Mouse (Mus musculus): ENCODE measurements around the gene Dscam. TPM values are rescaled to one million over a fixed set of nuclear protein-coding genes. Genes with fewer than 3 reads are reported as not detected.

The Dscam gene
- total RNA-seq, 2 experiments from 2014 or later = 0.02 TPM; not detected in 1

DNA sequence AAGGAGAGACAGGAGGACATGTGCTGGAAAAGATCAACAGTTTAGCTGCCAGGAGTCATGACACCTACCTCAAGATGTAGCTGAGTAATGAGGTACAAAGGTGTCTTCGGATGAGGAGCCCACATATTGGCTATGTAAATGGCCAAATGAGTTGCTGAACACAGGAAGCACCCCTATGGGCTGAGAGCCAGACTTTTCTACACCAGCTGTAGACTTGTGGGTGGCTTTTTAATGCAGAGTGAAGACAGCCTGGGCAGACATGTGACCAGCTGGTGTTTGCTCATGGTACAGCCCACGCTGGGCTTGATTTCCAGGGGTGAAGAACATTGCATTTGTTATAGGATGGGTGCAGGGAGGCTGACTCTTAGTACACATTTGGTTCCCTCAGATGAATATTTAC, 43.3 kb downstream of the Dscam start:
- no peak for DNase-seq
- intact Hi-C loops (cut with DNase I; ENCODE audit: low total_unique reads) = no loop called here

DNA sequence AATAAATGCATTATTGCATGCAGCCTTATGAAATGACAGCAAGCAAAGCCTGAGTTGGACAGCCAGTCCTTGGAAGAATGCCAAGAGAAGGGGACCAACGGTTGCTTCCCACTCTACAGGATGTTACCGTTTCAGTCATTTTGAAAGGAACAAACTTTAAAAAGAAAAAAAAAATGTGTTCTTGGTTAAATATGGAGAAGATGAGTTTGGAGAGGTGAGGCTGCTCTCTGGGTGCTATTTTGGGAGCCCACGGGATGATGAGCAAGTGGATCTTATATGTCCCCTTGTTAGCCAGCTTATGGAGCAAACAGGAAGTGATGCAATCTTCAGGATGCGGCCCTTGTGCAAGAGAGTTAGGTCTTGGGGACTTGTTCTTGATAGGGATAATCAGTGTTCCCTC, 60.5 kb downstream of the Dscam start:
- intact Hi-C loops (cut with DNase I; ENCODE audit: low total_unique reads) = no loop called here
- DNase-seq = no peak

DNA sequence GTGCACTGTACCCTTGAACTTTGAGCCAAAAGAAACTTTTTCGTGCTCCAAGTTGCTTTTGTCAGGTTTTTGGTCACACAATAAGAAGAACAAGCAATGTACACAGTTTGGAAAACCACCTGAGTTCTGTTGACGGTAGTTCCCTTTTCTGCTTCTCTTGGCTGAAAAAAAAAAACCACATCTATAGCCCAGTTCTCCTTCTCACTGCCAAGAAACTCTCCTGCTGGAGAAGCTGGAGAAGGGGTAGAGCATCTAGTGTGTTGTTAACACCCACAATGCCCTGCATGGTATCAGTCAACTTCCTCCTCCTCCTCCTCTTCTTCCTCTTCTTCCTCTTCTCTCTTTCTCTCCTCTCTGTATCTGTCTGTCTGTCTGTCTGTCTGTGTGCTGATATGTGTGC, 65.3 kb downstream of the Dscam start:
- no peak for DNase-seq
- intact Hi-C loops (cut with DNase I; ENCODE audit: low total_unique reads) = no loop called here

DNA sequence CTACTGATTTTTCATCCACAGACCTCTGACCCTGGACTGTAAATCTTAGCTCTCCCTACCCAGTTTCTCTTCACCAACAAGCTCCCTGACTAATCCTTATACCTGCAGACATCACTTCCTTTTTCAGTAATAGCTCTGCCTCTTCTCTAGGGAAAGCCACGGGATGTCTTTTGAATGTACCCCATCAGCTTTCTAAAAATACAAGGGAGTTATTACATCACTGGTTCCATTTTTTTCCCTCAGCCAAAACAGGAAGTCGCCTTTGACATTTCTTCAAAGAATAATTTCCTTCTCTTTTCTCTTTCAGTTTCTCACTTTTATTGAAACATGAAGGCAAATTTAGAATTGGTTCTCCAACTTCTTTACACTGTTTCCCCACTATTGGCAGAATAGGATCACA, 67.5 kb downstream of the Dscam start:
- intact Hi-C loops (cut with DNase I; ENCODE audit: low total_unique reads) = no loop called here

DNA sequence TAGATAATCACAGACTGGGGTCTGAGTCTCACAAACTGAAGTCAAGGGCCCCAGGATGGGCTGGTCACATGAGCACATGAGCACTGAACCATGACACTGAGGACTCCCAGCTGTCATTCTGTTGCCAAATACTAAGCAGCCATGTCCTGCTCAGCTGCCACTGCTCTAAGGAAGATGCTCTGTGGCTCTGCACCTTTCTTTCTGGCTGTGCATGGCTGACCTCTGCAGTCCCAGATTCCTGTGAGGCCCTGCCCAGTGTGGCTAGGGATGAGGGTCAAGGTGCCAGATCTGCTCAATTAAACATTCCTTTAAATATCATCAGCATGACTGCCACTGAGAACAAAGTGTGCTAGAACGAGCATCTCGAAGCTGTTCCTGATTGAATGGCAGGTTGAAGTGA, 70.5 kb downstream of the Dscam start:
- DNase-seq = no peak

More for the DNA sequence above, 67.5 kb downstream of the Dscam start:
- DNase-seq = no peak

DNA sequence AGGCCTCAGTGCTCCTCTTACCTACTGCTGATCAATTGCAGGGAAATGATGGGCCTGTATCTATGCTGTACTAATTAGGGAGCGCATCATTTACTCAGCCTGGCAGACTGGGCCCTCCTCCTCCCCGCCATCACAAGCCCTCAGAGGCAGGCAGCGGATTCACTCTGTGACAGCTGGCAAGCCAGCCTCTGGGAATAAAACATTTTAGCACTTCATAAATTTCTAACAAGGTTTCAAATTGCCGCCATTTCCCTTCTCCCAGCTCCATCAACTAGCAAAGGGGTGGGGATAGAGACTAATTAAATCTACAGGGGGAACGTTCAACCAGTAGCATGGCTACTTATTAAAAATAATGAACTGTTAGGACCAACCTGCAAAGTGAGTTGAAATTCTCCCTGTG, 72.0 kb downstream of the Dscam start:
- no peak for DNase-seq
- intact Hi-C loops (cut with DNase I; ENCODE audit: low total_unique reads) = no loop called here

More for the DNA sequence above, 70.5 kb downstream of the Dscam start:
- intact Hi-C loops (cut with DNase I; ENCODE audit: low total_unique reads) = no loop called here

DNA sequence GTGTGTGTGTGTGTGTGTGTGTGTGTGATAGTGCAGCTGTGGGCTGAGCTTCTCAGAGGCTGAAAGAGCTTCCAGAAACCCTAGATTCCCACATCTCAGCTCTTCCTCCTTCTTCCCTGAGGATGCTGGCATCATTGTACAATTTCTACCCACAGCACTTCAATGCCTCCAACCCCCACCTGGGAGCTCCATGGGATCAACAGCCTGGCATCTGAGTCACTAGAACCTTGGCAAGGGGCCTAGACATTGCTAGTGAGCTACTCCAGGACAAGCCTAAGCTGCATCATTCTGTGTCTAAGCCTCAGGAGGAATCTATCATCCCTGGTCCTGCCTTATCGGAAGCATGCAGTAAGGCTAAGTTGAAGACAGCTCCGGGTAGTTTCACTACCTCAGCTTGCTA, 73.8 kb downstream of the Dscam start:
- intact Hi-C loops (cut with DNase I; ENCODE audit: low total_unique reads) = no loop called here
- DNase-seq = no peak

DNA sequence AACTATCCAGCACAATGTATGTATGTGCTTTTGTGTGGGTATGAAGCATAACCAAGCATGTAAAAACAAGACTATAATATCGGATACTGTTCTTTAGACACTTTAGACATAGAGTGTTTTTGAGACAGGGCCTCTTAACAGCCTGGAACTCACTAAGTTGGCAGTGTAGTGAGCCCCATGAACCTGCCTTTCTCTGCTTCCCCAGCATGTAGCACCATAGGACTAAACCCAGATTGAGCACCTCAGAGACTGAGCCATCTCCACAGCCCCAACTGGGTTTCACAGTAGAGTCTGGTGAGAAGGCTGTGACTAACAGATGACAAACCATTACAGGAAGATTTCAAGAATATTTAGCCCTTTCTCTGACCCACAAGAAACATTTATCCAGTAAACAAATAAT, 75.1 kb downstream of the Dscam start:
- DNase-seq = no peak
- intact Hi-C loops (cut with DNase I; ENCODE audit: low total_unique reads) = no loop called here

DNA sequence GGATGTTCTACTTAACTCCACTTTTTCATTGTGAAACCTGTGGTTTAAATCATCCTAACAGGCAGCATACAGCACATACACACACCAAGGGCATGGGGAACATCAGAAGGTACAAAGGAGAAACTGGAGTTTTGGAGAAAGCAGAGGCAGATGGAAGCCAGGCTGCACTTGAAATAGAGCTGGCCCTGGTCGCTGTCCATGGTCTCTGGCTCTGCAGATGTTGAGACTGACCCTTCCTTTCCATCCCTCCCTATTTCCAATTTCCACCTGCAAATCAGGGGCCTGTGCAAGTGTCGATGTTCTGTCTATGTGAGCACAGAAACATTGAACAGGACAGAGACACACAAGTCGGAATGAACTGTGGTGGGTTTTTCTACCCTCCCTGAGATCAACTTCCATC, 81.2 kb downstream of the Dscam start:
- intact Hi-C loops (cut with DNase I; ENCODE audit: low total_unique reads) = no loop called here
- no peak for DNase-seq

DNA sequence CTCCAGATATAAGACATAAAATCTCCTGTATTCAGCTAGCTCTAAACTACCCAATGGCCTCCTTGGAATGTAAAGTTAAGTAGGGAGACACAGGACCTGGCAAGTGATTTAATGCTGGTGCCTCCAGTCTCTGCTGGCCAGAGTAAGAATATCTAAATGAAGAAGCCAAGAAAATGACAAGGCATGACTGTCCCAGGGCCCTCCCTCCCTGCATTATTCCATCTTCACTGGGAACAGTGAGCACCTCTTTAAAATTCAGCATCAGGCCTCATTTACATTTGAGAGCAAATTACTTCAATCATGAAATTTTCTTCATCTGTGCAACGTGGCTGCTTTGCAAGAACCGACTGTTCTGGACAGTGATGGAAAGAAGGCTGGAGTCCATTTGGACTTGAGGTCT, 86.9 kb downstream of the Dscam start:
- no peak for DNase-seq
- intact Hi-C loops (cut with DNase I; ENCODE audit: low total_unique reads) = no loop called here

DNA sequence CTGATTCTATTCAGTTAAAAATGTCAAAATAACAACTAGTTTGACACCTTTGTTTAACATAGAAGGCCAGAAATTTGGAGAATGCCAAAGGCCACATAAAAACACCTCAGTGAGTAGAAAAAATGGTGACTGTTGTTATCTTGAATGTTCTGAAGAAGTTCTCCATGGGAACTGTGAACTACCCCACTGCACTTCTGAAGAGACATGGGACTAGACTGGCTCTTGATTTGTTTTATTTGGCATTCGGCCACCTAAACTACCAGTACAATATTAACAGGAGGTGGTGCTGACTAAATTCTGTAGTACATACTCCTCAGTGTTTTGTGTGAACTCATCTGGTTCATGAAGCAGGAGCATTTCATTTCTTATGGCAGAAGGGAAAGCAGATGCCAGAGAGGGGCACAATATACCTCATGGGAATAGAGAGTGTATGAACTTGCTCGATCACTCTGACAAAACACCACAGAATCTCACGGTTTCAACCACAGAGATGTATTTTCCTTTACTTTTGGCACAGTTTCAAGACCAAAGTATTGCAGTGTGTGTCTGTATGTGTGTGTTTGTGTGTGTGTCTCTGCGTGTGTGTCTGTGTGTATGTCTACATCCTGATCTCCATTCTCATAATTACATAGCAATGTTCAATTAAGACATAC, 94.5 kb downstream of the Dscam start:
- DNase-seq = no peak
- intact Hi-C loops (cut with DNase I; ENCODE audit: low total_unique reads) = no loop called here

DNA sequence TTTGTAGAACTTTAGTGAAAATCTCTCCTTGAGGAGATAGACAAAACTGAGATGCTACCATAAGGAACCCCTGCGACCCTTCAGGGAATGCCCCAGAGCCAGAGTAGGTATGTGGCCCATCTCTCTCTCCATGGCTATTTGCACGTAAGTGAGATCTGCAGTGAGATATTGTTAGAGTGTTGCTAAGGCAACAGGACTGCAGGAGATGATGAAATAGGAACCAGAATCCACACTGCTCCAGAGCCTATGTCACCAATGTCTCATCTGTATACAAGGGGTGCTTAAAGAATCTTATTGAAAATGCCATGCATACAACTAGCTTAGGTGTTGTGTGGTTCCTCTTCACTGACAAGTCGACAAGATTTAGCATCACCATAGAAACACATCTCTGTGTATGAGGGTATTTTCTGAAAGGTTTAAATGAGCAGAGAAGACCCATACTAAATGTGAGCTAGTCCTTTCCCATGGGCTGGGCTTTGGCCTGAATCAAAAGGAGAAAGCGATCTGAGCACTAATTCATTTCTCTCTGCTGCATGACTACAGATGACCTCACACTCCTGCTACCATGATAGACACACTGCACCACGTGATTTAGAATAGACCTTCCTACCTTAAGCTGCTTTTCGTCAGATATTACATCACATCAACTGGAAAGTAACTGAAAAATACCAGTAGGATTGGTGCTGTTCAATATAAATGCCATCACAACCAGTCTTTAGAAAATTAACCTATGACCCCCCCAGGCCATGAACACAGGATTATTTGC, 95.2 kb downstream of the Dscam start:
- DNase-seq = no peak
- intact Hi-C loops (cut with DNase I; ENCODE audit: low total_unique reads) = no loop called here

DNA sequence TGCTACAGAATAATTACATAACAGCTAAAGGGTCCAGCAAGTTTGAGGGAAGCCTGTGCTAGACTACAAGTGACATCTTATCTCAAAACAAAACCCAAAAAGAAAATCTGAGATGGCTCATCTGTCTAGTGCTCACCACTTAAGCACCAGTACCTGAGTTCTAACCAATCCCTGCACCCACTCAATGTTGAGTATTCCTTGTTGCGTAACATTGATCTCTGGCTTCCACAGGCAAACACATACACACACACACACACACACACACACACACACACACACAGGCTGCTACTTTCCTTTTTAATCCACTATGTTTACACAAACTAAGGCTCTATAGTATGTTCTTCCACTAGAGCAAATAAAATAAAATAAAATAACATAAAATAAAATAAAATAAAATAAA, 96.7 kb downstream of the Dscam start:
- DNase-seq = no peak
- intact Hi-C loops (cut with DNase I; ENCODE audit: low total_unique reads) = no loop called here

DNA sequence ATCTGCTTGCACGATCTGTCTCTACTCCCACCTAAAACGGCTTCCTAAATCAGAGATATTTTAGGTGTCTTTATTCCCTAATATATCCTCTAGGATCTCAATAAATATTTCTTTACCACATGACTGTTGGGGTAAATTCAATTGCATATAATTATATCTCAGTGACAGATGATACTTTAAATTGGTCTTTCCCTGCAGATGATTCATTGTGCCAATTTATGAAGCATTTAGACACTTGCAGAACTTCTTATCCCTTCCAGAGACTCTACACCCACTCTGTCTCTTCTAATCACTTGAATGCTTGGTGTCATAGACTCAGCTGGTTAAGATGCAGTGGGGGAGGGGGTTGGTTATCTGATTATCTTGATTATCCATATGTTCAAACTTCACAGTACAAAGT, 97.9 kb downstream of the Dscam start:
- intact Hi-C loops (cut with DNase I; ENCODE audit: low total_unique reads) = no loop called here
- no peak for DNase-seq

DNA sequence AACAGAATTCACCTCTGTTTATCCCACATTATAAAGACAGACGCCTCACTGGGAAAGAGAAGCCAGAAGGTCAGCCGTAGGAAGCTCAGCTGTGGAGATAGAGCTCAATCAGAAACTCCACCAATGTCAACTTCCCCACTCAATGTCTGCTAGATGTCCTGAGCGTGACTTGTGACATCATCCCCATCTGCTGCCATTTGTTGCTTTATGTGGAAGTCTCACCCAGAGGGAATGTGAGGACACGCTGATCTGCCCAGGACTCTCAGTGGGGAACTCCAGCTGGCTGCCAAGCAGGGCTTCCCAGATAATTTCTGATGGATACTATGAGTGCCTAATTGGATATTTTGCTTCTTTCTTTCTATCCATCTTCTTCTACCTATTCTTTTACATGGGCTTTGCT, 103.7 kb downstream of the Dscam start:
- no peak for DNase-seq
- intact Hi-C loops (cut with DNase I; ENCODE audit: low total_unique reads) = no loop called here

DNA sequence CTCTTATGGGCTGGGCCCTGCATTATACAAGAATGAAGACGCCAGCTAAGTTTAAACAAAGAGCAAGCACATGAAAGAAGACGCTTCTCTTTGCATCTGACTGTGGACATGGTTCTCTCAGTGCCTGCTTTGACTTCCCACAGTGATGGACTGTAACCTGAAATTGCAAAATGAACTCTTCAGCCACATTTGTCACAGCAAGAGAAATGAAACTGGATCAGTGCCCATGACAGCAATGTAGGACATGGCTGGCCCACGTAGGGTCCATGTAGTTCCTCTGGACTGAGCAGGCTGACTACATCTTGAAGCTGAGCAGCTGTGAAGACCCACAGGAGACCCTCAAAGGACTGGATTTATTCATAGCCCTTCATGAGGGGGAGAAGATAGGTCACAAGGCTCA, 108.3 kb downstream of the Dscam start:
- intact Hi-C loops (cut with DNase I; ENCODE audit: low total_unique reads) = no loop called here
- DNase-seq = no peak

DNA sequence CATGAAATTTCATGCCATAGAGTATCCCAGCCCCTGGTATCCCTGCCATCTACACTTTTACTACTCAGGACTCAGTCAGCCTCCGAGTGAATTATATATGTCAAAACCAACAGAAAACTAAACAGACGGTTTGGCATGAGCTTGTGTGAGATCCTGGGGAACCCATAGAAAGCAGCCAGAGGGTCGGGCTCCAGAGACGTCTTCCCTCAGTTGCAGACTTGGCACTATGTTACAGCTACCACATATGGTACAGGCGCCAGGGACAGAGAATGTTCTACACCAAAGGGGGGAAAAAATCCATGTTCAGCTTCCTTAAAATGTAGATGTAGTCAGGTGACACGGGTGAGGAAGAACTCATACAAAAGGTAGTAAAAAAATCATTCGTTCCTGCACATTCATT, 109.2 kb downstream of the Dscam start:
- DNase-seq = no peak
- intact Hi-C loops (cut with DNase I; ENCODE audit: low total_unique reads) = no loop called here

DNA sequence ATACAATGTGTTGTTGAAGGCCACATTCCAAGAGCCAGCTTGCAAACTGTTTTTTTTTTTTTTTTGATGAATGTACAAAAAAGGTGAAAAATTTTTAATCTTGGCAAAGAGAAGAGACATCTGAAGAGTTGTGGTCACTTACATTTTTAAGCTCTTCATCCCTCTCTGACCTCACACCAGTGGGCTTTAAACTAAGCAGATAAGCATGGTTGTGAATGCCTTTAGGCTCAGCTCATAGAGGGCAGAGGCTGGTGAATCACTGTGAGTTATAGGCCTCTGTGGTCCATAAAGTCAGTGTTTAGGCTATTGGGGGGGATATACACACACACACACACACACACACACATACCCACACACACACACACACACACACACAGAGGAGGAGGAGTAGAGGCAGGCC, 109.8 kb downstream of the Dscam start:
- DNase-seq = no peak
- intact Hi-C loops (cut with DNase I; ENCODE audit: low total_unique reads) = no loop called here

DNA sequence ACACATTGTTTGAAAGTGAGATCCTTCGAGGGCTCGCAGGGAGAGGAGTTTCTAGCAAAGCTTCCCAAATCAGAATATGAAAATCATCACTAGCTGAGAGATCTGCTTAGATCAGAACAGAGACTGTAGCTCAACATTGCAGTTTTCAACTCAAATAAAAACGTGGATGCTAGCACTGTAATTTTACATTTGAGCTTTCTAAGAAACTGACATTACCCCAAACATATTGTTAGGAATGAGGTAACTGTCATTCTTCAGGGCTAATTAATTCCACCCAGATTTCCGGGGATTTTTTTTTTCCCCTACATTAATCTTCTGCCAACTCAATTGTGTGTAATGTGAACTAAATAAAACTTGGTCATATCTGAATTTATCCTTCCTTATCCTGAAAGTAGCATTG, 110.3 kb downstream of the Dscam start:
- intact Hi-C loops (cut with DNase I; ENCODE audit: low total_unique reads) = no loop called here
- DNase-seq = no peak

DNA sequence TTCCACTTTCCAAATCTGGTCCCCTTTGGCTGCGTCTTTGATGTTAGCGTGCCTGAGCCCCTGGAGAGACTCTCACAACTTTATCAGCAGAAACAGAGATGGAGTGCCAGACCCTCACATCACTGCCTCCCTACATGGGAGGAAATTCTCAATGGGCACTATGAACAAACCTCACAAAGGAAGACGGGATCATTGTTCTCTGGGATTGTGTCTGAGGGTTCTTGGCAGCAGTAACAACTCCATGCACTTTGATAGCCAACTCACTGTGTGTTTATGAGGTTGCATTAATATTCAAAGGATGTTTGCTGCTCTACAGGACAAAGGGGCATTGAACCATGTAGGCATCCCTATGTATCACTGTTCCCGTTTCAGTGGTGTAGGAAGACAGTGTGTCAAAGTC, 135.3 kb downstream of the Dscam start:
- DNase-seq = no peak
- intact Hi-C loops (cut with DNase I; ENCODE audit: low total_unique reads) = no loop called here

DNA sequence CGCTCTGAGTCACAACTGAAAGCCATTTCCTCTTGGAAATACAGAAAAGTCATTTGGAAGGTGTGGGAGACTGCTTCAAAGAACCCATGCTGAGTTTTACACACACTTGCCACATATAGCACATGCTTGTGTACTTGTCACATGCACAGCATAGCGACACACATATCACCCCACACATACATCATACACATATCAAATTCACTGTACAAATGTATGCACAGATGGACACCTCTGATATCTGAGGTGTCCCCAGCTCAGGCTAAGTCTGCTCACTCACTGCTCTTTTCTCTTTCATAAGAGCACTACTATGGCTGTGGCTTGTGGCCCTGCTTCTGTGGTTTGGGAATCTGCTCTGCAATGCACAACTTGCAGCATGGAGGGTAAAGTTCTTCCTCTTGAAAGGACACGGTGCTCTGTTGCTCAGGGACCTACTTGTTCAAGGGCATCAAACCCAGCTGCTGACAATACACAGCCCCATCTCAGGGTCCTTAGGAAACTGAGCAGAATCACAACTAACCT, 137.0 kb downstream of the Dscam start:
- intact Hi-C loops (cut with DNase I; ENCODE audit: low total_unique reads) = no loop called here
- no peak for DNase-seq

Data from gastrocnemius, postnatal 14 days (tissue).